Mouse (Mus musculus): ENCODE data around the gene Unc5cl.

The Unc5cl gene

GRCm38 (mm10) chr17:48542733-48543132, 88.0 kb downstream of the Unc5cl start:
- DNase-seq, result peak; percentile 35

- DNase-seq, result peak; percentile 29
Observed at GRCm38 (mm10) chr17:48543301-48543765, 88.6 kb downstream of the Unc5cl start.

DNA sequence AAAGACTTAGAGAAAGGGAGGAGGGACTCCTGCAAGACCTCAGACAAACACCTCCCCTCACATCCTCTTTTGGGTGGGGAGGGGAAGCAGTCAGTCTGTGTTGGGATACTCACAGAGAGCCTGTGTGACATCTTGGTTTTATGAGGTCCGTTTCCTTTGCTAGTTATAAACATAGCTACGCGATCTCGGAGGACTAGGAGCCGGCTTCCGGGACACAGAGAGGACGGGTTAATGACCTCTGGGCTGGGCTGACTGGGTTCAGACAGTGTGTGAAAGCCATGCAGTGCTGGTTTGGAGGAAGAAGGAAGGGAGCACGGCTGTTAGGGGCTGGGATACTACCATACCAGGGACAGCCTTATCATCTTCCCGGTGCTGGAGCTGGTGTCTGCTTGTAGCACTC, 90.0 kb downstream of the Unc5cl start:
- DNase-seq, result peak; percentile 73

GRCm38 (mm10) chr17:48545223-48545943, 90.7 kb downstream of the Unc5cl start:
- DNase-seq, result peak; percentile 68

GRCm38 (mm10) chr17:48546036-48546435, 91.3 kb downstream of the Unc5cl start:
- no peak for DNase-seq

- DNase-seq, result peak; percentile 51
Observed at GRCm38 (mm10) chr17:48547668-48548067, 93.0 kb downstream of the Unc5cl start.

- peak; percentile 43 for DNase-seq
Observed at GRCm38 (mm10) chr17:48551788-48552531, 97.3 kb downstream of the Unc5cl start.

DNA sequence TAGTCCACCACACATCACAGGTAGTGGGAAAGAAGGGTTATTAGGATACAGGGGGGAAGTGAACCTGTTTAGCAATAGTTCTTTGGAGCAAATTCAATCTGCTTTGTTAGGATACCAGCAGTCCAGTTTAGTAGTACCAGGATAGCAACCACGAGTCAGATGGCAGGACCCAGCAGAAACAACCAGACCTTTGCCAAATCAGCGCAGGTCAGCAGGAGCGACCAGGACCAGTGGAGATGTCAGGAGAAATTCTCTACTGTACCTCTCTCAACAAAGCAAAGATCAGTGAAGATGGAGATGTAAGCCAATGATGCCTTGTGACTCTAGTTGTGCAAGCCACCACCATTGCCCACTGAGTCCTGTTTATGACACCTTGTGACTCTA, 97.8 kb downstream of the Unc5cl start:
- DNase-seq, result no peak

DNA sequence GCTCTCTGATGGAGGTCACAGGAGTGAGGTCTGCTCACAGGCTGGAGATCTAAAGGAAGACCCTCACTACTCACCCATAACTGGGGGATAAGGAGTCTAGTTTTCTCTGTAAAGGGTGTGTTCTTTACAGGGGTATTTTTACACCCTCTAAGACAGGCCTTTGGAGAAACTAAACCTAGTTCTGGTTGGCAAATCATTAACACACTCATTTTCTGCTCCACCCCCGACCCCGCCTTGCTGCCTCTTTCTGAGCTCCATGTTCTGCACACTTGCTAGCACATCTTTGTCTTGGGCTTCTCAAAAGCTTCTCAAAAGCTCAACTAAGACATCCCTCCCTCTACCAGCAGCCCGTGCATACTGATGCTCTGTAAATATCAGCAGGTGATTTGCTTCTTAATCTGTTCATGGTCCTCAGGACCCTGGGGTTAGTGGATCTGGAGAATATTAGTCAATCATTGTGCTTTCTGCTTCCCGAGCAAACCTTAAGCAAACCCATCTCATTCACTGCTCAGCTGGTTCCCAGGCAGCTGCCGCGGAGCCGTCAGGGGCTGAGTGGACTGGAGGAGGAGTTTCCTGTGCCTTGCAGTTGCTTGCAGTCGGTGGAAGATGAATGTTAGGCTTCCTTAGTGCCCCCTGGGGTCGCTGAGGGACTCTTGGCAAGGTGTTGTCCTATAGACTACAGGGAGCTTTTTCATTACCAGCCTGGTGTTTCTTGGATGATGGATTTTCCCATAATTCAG, 101.7 kb downstream of the Unc5cl start:
- DNase-seq, result peak; percentile 37

DNA sequence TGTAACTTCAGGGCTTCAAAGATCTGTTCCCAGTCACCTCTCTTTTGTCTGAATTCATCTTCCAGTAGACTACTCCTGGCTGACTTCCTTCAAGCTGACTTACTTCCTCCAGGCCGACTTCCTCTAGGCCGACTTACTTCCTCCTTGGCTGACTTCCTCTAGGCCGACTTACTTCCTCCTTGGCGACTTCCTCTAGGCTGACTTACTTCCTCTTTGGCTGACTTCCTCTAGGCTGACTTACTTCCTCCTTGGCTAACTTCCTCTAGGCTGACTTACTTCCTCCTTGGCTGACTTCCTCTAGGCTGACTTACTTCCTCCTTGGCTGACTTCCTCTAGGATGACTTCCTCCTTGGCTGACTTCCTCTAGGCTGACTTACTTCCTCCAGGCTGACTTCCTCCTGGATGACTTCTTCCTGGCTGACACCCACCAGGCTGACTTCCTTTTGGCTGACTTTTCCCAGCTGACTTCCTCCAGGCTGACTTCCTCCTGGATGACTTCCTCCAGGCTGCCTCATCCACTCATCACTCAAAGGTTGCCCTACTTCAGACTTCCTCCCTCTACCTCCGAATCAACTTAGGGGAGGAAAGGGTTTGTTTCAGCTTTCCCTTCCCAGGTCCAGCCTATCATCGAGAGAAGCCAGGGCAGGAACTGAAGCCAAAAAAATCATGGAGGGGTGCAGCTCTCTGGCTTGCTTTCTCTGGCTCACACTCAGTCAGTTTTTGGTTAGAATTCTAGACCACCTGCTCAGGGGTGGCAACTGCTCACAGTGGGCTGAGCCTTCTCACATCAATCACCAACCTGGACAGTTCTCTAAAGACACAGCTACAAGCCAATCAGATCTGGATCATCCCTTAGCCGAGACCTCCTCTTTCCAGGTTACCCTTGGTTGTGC, 103.4 kb downstream of the Unc5cl start:
- no peak for DNase-seq

GRCm38 (mm10) chr17:48564931-48565330, 110.2 kb downstream of the Unc5cl start:
- no peak for DNase-seq

DNA sequence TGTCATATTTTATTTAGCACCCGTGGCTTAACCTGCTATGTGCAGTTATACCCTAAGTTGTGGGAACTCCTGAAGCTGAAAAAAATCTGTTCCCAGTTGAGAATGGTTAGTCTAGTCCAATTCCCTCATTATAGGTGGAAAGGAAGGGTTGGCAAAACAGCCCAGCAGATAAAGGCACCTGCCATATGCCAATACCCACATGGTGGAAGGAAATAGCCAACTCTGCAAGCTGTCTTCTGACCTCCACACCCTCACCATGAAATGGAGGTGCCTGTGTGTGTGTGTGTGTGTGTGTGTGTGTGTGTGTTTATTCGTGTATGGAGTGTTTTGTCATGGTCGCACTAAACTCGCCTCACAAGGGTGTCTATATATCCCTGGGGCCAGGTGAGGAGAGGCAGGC, 115.0 kb downstream of the Unc5cl start:
- DNase-seq, result no peak

GRCm38 (mm10) chr17:48581153-48581552, 126.5 kb downstream of the Unc5cl start:
- DNase-seq, result no peak

DNA sequence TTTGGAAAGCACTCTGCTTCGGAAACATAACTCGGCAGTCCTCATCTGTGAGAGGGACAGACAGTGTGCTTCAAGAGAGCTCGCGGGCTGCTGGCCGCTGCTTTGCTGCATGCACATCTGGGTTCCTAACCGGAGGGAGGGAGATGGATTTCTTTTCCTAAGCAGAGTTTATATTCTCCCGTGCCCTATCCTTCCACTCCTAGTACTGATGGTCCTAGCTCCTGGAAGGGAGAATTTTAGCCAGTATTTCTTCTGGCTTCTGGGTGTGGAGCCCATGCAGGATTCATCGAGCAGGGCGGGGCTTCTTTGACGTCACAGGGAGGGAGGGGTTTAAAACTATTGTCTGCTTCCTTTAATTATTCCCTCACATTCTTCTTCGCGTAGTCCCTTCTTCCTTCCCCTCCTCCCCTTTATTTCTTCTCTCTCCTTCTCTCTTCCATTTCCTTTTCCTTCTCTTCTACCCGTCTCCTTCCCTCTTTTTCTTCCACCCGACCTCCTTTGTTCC, 127.8 kb downstream of the Unc5cl start:
- DNase-seq, result no peak

DNA sequence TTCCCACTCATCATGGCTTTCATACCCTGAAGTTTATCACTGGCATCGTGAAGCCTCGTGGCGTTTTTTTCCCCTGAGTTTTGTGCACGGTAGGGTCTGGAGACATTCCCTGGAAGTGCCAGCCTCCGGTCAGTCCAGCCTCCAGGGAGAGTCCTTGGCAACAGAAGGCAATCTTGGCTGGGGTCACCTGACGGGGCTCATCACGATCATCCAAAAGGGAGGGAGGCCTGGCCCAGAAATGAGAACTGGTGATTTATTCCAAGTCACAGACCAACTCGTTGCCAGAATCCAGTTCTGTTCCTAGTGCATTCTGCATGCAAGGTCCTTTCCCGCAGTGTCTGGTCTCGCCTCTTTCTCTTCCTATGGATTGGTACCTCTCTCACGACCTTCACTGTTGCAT, 128.7 kb downstream of the Unc5cl start:
- no peak for DNase-seq

- no peak for DNase-seq
Observed at GRCm38 (mm10) chr17:48585902-48586359, 131.2 kb downstream of the Unc5cl start.

GRCm38 (mm10) chr17:48588674-48589073, 134.0 kb downstream of the Unc5cl start:
- no peak for DNase-seq
